Mouse (Mus musculus): Measurements from ENCODE around the gene Prmt8. TPM values are rescaled to one million over a fixed set of nuclear protein-coding genes. Genes with fewer than 3 reads are reported as not detected.

The Prmt8 gene
- not detected in 2 replicates for polyA plus RNA-seq (2012)

GRCm38 (mm10) chr6:127769275-127770156, at the start of gene Prmt8:
Prmt8 (minus strand) TSS chr6:127769472.
- TF ChIP-seq GATA1 (IDR thresholded peaks at IDR 0.05; ENCODE audit: low read length): no peak

GRCm38 (mm10) chr6:127803046-127803729, 33.9 kb upstream of the Prmt8 start:
- no peak for TF ChIP-seq GATA1 (IDR thresholded peaks at IDR 0.05; ENCODE audit: low read length)

GRCm38 (mm10) chr6:127802211-127802610, 32.9 kb upstream of the Prmt8 start:
- TF ChIP-seq GATA1 (IDR thresholded peaks at IDR 0.05; ENCODE audit: low read length): no peak

- TF ChIP-seq GATA1 (IDR thresholded peaks at IDR 0.05; ENCODE audit: low read length): no peak
Measured at GRCm38 (mm10) chr6:127790023-127790422, 20.8 kb upstream of the Prmt8 start.

GRCm38 (mm10) chr6:127770806-127771205, 1.5 kb upstream of the Prmt8 start:
- no peak for TF ChIP-seq GATA1 (IDR thresholded peaks at IDR 0.05; ENCODE audit: low read length)

GRCm38 (mm10) chr6:127768621-127769274, 524 bp downstream of the Prmt8 start:
- TF ChIP-seq GATA1 (IDR thresholded peaks at IDR 0.05; ENCODE audit: low read length): no peak

- no peak for TF ChIP-seq GATA1 (IDR thresholded peaks at IDR 0.05; ENCODE audit: low read length)
Measured at GRCm38 (mm10) chr6:127767706-127768493, 1.4 kb downstream of the Prmt8 start.

- no peak for TF ChIP-seq GATA1 (IDR thresholded peaks at IDR 0.05; ENCODE audit: low read length)
Measured at GRCm38 (mm10) chr6:127767201-127767705, 2.0 kb downstream of the Prmt8 start.

GRCm38 (mm10) chr6:127766641-127767200, 2.6 kb downstream of the Prmt8 start:
- TF ChIP-seq GATA1 (IDR thresholded peaks at IDR 0.05; ENCODE audit: low read length): no peak

- TF ChIP-seq GATA1 (IDR thresholded peaks at IDR 0.05; ENCODE audit: low read length): no peak
Measured at GRCm38 (mm10) chr6:127766041-127766604, 3.1 kb downstream of the Prmt8 start.

GRCm38 (mm10) chr6:127765573-127765972, 3.7 kb downstream of the Prmt8 start:
- TF ChIP-seq GATA1 (IDR thresholded peaks at IDR 0.05; ENCODE audit: low read length): no peak

GRCm38 (mm10) chr6:127758264-127758663, 11.0 kb downstream of the Prmt8 start:
- TF ChIP-seq GATA1 (IDR thresholded peaks at IDR 0.05; ENCODE audit: low read length): no peak

- no peak for TF ChIP-seq GATA1 (IDR thresholded peaks at IDR 0.05; ENCODE audit: low read length)
Measured at GRCm38 (mm10) chr6:127757667-127758167, 11.6 kb downstream of the Prmt8 start.

- no peak for TF ChIP-seq GATA1 (IDR thresholded peaks at IDR 0.05; ENCODE audit: low read length)
Measured at GRCm38 (mm10) chr6:127756856-127757255, 12.4 kb downstream of the Prmt8 start.
